Mouse (Mus musculus): Measurements from ENCODE around the gene Lcat.
"Not testable (repeated sequence)": the region's sequence is repeated elsewhere in the genome, so short reads cannot be mapped to it uniquely, and the experiment has no call there.

Lcat gene

GRCm38 (mm10) chr8:105943321-105943739 lies at the start of gene Lcat:
Lcat (minus strand) TSS chr8:105943382.
- DNase-seq: no peak

- DNase-seq: no peak
Measured at GRCm38 (mm10) chr8:105992499-105992898, 49.3 kb upstream of the Lcat start.

- no peak for DNase-seq
Measured at GRCm38 (mm10) chr8:105991546-105991945, 48.4 kb upstream of the Lcat start.

DNA sequence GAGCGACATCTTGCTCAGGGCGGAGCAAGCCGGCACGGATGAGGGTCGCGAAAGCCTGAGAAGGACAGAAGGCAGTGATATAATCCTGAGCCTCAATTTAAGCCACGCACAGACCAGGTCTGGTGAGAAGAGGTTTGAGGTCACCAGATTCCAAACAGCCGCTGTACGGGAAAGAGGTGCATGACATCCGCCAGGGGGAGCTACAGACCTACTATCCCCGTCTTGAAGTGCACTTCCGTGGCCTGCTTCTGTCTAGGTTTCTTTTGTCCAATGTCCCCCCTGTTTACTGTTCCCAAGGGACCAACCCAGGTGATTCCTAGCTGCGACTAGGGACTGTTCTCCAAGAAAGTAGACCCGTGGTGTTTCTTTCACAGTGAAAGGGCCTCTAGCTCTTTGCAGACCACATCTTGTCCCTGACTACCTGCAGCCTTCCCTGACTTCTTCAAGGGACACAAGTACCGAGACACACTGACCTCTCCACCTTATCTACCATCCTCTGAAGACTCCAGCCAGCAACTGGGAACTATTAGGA lies 47.7 kb upstream of the Lcat start, which contains the start of gene Dus2:
TSS of gene Dus2 (plus strand) at position 482 of the 532 bp plus-strand sequence.
- peak; percentile 82 for DNase-seq

DNA sequence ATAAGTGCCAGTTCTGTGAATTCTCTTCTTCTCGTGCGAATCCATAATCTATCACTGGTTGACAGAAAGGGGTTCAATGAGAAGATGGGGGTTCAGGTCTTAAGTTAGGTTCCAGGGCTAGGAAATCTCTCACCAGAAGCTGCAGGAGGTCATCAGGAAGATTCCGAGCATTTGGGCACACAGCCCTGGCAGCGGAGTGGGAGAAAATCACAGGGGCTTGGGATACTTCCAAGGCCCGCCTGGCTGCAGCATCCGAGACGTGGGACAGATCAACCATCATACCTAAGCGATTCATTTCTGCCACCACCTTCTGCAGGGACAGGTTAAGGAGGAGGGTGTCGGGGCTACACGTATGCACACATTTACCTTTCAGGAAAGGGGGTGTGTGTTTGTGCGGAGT lies 45.4 kb upstream of the Lcat start:
- no peak for DNase-seq

GRCm38 (mm10) chr8:105983406-105983805 lies 40.2 kb upstream of the Lcat start:
- not testable (repeated sequence) for DNase-seq

DNA sequence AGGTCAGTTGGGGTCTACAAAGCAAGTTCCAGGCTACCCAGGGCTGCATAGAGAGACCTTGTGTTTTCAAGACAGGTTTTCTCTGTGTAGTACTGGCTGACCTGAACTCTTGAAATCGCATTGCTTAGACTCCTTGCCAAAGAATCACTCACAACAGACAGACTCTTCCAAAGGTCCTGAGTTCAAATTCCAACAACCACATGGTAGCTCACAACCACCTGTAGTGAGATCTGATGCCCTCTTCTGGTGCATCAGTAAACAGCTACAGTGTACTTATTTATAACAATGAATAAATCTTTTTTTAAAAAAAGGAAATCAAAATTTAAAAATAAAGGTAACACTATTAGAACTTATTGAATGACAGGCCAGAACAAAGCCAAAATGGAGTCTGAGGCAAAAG lies 38.0 kb upstream of the Lcat start:
- no peak for DNase-seq

GRCm38 (mm10) chr8:105979325-105979724 lies 36.1 kb upstream of the Lcat start, which contains the start of gene Dpep3:
Dpep3 (minus strand) TSS chr8:105979429.
- no peak for DNase-seq

- DNase-seq: no peak
Measured at GRCm38 (mm10) chr8:105975363-105975762, 32.2 kb upstream of the Lcat start.

DNA sequence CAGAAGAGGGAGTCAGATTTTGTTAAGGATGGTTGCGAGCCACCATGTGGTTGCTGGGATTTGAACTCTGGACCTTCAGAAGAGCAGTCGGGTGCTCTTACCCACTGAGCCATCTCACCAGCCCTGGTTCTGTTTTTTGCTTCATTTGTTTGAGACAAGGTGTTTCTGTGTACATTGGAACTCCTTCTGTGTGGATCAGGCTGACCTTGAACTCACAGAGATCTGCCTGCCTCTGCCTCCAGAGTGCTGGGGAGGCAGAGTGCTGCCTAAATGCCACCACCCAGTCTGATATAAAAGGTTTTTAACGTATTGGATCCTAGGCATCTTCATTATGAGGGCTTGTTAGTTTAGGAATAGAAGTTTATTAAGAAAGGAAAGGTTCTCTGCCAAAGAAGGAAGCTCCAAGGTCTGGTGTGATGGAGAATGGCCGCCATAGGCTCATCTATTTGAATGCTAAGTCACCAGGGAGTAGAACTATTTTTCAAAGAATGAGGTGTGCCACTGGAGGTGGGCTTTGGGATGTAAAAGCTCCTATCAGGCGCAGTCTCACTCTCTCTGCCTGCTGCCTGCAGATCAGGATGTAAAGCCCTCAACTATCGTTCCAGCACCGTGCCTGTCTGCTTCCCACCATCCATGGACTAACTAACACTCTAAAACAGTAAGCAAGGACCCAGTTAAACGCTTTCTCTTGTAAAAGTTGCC lies 28.0 kb upstream of the Lcat start:
- no peak for DNase-seq

- DNase-seq: no peak
Measured at GRCm38 (mm10) chr8:105969367-105969766, 26.2 kb upstream of the Lcat start.

GRCm38 (mm10) chr8:105966692-105967311 lies 23.6 kb upstream of the Lcat start:
- no peak for DNase-seq

DNA sequence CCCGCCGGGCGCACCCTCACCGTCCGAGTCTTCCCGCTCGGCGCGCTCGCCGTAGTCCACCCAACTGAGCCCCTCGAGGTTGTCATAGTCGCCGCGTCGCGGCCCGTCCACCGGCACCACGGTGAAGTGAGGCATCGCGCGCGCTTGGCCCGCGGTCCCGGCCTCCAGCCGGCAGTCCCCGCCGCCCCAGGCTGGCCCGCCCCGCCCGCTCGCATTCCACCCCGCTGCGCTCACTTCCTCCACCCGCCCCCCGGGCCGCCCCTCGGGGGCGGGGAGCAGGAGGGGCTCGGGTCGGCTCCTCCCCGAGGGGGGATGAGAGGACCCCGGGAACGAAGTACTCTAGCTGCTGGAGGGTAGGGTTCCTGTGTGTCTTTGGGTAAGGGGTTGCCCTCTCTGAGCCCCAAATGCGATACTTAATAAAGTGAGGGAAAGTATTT lies 22.7 kb upstream of the Lcat start, which contains the start of gene Slc12a4:
TSS of gene Slc12a4 (minus strand) at position 193 of the 437 bp plus-strand sequence.
- peak; percentile 77 for DNase-seq

DNA sequence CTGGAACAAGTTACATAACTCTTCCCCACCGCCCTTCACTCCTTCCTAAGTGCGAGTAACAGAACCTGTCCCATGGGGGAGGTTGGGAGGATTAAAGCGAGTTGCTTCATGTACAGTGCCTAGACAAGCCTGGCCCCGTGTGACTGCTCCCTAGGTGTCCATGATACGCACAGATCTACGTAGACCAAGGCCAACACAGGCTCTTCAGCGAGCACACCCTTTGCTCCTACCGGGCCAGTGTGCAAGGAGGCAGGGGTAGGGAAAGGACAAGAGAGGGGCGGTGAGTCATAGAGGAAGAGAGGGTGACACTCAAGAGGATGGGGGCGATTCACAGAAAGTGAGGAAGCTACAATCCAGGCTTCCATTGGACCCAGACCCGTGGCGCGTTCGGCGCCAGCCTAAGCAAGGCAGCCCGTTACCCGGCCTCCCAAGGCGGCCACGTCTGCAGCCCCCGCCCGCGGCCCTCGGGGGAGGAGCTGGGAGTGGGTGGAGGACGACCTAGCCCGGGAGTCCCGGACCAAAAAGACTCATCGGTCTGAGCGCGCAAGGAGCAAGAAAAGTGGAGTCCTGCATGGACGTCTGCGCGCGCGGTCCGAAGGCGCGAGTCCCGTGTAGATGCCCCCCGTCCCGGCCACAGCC lies 22.2 kb upstream of the Lcat start:
- peak; percentile 56 for DNase-seq

DNA sequence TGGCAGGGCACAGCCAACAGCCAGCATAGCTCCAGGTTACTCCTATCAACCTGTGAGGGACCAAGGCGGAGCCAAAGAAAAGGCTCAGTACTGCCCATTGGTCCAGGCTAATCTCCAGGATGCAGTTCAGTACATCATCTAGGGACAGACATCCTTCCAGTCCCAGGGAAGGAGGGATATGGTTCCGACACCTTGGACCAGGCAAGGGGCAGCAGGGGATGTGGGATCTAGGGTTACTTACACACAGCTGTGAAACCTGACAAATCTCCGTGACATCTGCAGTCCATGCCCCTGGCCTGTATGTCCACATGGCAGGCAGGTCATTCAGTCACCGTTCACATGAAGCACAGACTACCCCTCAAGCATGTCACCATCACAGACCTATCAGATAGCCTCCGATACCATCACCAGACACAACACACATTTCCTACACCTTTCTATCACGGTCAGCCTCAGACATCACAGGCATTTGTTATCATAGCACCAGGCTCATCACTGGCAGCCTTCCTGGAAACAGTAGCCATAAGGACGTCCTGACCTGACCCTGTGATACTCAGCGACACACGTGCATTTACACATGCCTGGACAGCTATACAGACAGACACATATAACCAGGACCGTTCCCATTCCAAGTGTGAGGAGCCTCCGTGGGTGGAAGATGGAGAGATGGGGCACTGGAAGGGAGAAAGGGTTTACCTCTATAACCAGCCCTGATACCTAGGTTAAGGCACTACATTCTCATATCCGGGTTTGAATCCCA lies 21.5 kb upstream of the Lcat start:
- no peak for DNase-seq

DNA sequence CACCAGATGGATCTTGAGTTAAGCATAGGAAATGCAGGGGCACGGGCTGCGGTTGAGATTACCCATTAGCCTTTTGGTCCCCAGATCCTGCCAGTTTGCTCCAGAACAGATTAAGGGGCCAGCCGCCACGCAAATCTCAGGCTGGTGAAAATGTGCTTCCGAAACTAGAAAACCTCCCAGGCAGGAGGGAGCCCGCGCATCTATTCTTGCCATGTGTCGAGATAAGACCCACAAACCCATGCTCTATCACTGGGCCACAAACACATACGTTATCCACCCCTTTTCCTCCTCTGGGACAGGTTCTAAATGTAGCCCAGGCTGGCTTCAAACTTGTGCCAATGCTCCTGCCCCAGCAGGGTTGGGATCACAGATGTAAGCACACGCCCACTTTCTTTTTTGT lies 18.4 kb upstream of the Lcat start:
- no peak for DNase-seq

GRCm38 (mm10) chr8:105961101-105961500 lies 17.9 kb upstream of the Lcat start:
- DNase-seq: no peak

DNA sequence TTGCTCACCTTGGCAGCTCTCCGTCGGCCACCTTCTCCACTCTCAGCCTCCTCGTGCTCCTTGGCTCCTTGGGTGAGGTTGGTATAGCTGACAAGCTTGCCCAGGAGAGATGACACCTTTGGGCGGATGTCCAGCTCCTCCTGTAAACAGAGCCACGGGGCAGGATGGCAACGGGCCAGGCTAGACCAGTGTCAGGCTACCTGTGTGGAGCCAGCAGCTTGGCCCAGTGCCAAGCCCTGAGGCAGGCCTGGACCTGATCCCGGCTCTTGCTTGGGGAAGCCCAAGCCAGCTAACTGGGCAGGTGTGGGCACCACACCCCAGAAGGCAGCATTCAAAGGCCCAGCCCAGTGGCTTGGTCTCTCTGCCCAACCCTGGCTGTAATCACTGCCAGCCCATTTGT lies 16.2 kb upstream of the Lcat start:
- DNase-seq: peak; percentile 85

DNA sequence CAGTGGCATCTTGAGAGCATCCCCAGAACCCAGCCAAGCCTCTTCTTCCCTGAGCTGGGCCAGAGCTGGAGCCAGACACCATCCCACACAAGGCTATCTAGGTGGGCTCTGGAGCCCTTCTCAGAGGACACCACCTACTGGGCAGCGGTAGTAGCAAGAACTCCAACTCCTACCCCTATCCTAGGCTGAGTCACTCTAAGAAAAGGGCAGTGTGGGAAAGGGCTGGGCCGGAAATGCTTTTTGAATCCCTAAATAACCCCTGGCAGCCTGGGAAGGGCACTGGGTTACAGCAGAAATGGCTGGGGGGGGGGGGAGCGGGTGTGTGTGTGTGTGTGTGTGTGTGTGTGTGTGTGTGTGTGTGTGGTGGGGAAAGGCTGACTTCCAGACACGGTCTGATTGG lies 14.6 kb upstream of the Lcat start:
- DNase-seq: peak; percentile 49

DNA sequence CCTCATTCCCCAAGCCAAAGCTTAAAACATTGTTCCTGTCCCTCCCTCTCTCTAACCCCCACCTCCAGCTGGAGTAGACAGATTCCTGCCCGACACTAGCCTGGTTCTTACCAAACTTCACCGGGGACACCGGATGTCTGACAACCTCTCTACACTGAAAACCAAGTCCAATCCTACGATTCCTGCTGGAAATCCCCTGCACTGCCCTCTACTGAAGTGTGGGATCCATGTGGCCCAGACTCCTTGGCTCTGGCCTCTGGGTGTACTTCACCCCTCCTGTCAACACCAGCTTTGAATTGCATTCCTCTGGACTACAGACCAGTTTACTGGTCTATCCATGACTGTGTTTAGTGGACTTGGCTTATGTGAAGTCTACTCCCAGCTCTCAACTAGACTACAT lies 13.4 kb upstream of the Lcat start:
- DNase-seq: no peak

GRCm38 (mm10) chr8:105951057-105951659 lies 8.0 kb upstream of the Lcat start:
- DNase-seq: peak; percentile 38

GRCm38 (mm10) chr8:105949350-105949749 lies 6.2 kb upstream of the Lcat start:
- no peak for DNase-seq
